Mouse (Mus musculus): ENCODE measurements around the gene Galp.

- TF ChIP-seq POLR2A (IDR thresholded peaks at IDR 0.05; ENCODE audit: borderline replicate concordance, insufficient read depth, low read length) (no peak), CTCF (IDR thresholded peaks at IDR 0.05; ENCODE audit: borderline replicate concordance, insufficient read depth, low read depth, low read length) (no peak)
Measured at GRCm38 (mm10) chr7:6162172-6162571, 34.7 kb upstream of the Galp start.

All from cerebellum, adult 2 months (tissue).